Mouse (Mus musculus): Measurements from ENCODE around the gene Jade2. TPM values are rescaled to one million over a fixed set of nuclear protein-coding genes. Genes with fewer than 3 reads are reported as not detected.
A peak's percentile ranks its signal among the peaks of the same experiment; 100 is the strongest.
"Not testable (repeated sequence)": the region's sequence is repeated elsewhere in the genome, so short reads cannot be mapped to it uniquely, and the experiment has no call there.

Jade2 gene
- polyA plus RNA-seq, 1 experiment = 20.0 TPM

DNA sequence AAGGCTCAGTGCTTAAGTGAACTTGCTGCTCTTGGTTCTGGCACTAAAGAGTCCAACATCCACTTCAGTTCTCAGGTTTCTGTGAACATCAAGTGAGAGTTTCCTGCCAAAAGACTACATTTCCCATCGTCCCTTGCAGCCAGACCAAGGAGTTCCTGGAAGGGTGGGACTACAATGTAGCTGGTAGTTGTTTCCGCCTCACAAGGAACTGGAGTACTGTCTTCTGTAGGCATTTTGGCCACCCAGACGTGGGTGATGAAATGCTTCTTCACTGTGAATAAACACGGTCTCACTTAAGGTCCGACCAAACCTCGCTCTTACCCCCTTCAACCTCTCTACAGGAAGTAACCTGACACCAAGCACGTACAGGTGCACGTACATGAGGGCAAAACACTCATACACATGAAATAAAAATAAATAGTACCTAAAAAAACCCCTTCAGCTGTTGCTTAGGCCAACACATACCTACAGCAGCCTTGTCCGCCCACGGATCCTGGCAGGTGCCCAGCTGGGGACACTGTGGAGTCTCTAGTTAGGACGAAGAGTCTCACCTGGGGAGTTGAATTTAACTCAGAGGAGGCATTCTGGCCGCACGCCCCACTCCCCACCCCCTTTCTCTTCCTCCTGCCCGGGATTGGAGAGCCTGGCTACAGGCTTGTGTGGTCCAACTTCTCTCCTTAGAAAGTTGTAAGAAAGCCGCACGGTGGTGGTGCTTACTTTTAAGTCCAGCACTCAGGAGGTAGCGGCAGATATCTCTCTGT lies 52.1 kb downstream of the Jade2 start:
- DNase-seq (ENCODE audit: extremely low spot score in 1 of 2, low spot score in 1 of 2) = peak; percentile 77 to 84

DNA sequence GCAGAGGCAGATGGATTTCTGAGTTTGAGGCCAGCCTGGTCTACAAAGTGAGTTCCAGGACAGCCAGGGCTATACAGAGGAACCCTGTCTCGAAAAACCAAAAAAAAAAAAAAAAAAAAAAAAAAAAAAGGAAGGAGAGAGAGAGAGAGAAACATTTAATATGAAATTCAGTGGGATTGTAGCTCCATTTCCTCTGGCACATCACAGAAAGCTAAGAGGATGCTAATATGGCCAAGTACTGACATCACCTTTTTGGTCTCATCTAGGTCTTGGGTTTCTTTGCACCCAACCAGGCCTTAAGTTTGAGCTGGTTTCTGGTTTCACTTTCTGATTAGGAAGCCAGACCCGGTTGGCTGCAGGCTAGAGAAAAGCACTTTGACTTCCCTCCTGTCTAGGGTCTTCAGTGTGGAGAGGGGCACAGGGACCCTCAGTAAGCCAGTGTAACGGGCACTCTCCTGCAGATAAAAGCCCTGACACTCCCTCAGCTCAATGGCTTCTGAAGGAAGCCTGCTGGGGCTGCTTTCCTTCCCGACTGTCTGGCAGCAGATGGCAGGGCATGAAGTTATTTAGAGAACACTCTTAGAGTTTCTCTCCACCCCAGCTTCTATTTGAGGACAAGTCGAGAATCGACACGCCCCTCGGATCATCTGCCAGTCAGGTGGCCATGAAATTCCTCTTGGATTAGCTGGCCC lies 56.7 kb downstream of the Jade2 start:
- peak; percentile 61 to 65 for DNase-seq (ENCODE audit: extremely low spot score in 1 of 2, low spot score in 1 of 2)

- DNase-seq (ENCODE audit: extremely low spot score in 1 of 2, low spot score in 1 of 2) = no peak
These were observed 61.2 kb downstream of the Jade2 start for GRCm38 (mm10) chr11:51796272-51796671.

GRCm38 (mm10) chr11:51790662-51791061 lies 66.8 kb downstream of the Jade2 start:
- no peak for DNase-seq (ENCODE audit: extremely low spot score in 1 of 2, low spot score in 1 of 2)

DNA sequence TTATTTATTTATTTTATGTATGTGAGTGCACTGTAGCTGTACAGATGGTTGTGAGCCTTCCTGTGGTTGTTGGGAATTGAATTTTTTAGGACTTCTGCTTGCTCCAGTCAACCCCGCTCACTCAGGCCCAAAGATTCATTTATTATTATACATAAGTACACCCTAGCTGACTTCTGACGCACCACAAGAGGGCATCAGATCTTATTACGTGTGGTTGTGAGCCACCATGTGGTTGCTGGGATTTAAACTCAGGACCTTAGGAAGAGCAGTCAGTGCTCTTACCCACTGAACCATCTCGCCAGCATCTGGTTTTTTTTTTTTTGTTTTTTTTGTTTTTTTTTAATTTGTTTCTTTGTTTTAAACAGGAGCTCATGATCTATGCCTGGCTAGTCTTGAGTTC lies 67.7 kb downstream of the Jade2 start:
- DNase-seq (ENCODE audit: extremely low spot score in 1 of 2, low spot score in 1 of 2) = not testable (repeated sequence)

DNA sequence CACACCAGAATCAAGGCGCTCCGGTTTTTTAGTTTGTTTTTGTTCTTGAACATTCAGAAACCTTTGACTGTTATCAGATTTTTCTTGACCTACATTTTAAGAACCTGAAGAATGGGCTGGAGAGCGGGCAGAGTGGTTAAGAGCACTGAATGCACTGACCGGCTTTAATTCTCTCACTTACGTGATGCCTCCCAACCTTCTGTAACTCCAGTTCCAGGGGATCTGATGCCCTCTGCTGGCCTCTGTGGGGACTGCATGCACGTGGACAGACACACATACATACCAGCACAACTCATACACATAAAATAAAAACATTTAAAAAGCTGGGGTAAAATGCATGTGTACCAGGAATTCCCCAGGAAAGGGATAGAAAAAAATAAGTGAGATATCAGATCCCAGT lies 71.5 kb downstream of the Jade2 start:
- DNase-seq (ENCODE audit: extremely low spot score in 1 of 2, low spot score in 1 of 2) = no peak

GRCm38 (mm10) chr11:51782721-51783120 lies 74.7 kb downstream of the Jade2 start:
- no peak for DNase-seq (ENCODE audit: extremely low spot score in 1 of 2, low spot score in 1 of 2)

GRCm38 (mm10) chr11:51780773-51781267 lies 76.6 kb downstream of the Jade2 start:
- DNase-seq (ENCODE audit: extremely low spot score in 1 of 2, low spot score in 1 of 2) = no peak

- no peak for DNase-seq (ENCODE audit: extremely low spot score in 1 of 2, low spot score in 1 of 2)
These were observed 80.0 kb downstream of the Jade2 start for GRCm38 (mm10) chr11:51777478-51777877.

- DNase-seq (ENCODE audit: extremely low spot score in 1 of 2, low spot score in 1 of 2) = no peak
These were observed 81.9 kb downstream of the Jade2 start for GRCm38 (mm10) chr11:51775507-51775906.

GRCm38 (mm10) chr11:51768296-51768695 lies 89.2 kb downstream of the Jade2 start:
- no peak for DNase-seq (ENCODE audit: extremely low spot score in 1 of 2, low spot score in 1 of 2)

DNA sequence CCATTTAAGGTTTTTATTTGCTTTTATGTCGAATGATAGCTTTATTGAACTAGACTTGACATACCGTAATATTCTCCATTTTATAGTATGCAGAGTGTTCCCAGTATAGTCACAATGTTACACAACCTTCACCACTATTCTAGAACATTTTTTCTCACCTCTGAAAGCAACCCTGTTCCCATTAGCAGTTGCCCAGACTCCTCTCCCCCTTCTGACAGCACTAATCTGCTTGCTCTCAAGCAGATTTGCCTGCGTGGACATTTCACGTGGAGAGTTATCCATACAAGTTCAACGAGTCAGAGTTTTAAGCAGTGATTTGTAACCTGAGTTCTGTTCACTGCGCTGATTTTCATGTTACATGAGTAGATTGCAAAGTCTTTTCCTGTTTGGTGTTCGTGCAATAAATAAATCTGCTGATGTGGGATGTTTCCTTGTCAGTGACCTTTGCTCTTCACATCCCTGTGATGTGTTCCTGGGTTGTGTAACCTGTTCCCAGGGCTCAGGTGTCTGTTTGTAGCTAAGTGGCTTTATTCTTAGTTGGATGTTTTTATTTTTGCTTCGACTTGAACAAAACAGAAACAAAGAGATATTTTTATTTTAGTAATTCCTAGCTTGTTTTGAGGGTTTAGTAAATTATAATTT lies 89.8 kb downstream of the Jade2 start:
- no peak for DNase-seq (ENCODE audit: extremely low spot score in 1 of 2, low spot score in 1 of 2)

DNA sequence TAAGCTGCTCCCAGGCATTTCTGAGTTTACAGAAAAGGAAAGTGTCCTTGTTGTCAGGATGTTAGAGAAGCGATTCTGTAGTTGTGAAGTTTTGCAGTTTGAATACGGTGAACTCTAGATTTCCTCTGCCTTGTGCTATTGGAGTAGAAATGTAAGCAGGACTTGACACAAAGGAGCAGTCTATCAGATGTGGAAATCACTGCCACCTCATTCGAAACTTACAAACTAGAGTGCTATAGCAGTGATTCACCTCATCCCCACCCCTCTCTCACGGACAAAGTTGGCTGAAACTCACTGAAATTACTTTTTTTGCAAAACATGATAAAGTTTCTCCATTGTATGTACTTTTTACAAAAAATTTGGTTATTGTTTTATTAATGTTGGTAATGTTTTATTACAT lies 92.6 kb downstream of the Jade2 start:
- no peak for DNase-seq (ENCODE audit: extremely low spot score in 1 of 2, low spot score in 1 of 2)

- no peak for DNase-seq (ENCODE audit: extremely low spot score in 1 of 2, low spot score in 1 of 2)
These were observed 93.5 kb downstream of the Jade2 start for GRCm38 (mm10) chr11:51763955-51764354.

Other genes with a start within 250 kb of the Jade2 start
- 64.6 and 68.5 TPM in 2 replicates for gene Nhp2, start 237.9 kb downstream of the Jade2 start, polyA plus RNA-seq (2012; rRNA removed)
- gene Rmnd5b, start 221.8 kb downstream of the Jade2 start, polyA plus RNA-seq (2012; rRNA removed) = 60.9 and 67.2 TPM in 2 replicates
- 6.9 and 9.8 TPM in 2 replicates for gene N4bp3, start 206.8 kb downstream of the Jade2 start, polyA plus RNA-seq (2012; rRNA removed)
- gene D930048N14Rik, start 206.7 kb downstream of the Jade2 start, polyA plus RNA-seq (2012; rRNA removed) = 4.8 and 5.7 TPM in 2 replicates
- 37.9 and 39.6 TPM in 2 replicates for gene 0610009B22Rik, start 168.8 kb downstream of the Jade2 start, polyA plus RNA-seq (2012; rRNA removed)
- gene Sec24a, start 94.0 kb downstream of the Jade2 start, polyA plus RNA-seq (2012; rRNA removed) = 9.4 and 10.9 TPM in 2 replicates
- 102 and 106 TPM in 2 replicates for gene Sar1b, start 94.0 kb downstream of the Jade2 start, polyA plus RNA-seq (2012; rRNA removed)
- 30.2 and 33.3 TPM in 2 replicates for gene Cdkn2aipnl, start 110.0 kb upstream of the Jade2 start, polyA plus RNA-seq (2012; rRNA removed)
- 234 and 238 TPM in 2 replicates for gene Ube2b, start 143.1 kb upstream of the Jade2 start, polyA plus RNA-seq (2012; rRNA removed)
- 14.3 and 15.9 TPM in 2 replicates for gene Cdkl3, start 146.6 kb upstream of the Jade2 start, polyA plus RNA-seq (2012; rRNA removed)
- 98.9 and 101 TPM in 2 replicates for gene Ppp2ca, start 241.0 kb upstream of the Jade2 start, polyA plus RNA-seq (2012; rRNA removed)

Data from frontal cortex, adult 2 months (tissue).